Mouse (Mus musculus) embryonic facial prominence, embryonic 11.5 days (tissue): Measurements from ENCODE around the gene Catsperd. TPM values are rescaled to one million over a fixed set of nuclear protein-coding genes. Genes with fewer than 3 reads are reported as not detected.

Experiments used
- polyA plus RNA-seq: library from polyadenylated mRNA; unstranded; fragments of >200 nt; fragmentation: Nextera tagmentation; extraction: Ambion mirVana; gene quantifications from 2 replicates; pipeline ENCODE4 v1.2.1, GENCODE M21; 2014

The Catsperd gene
- polyA plus RNA-seq, 1 experiment from 2014 or later, result 0.70 TPM

Other genes with a start within 250 kb of the Catsperd start
- 80.1 and 81.5 TPM in 2 replicates for gene Ptprs, start 151.7 kb upstream of the Catsperd start, polyA plus RNA-seq
- gene Znrf4, start 115.7 kb upstream of the Catsperd start, polyA plus RNA-seq, result not detected in 2 replicates
- 0.70 and 0.77 TPM in 2 replicates for gene Gm20219, start 73.8 kb upstream of the Catsperd start, polyA plus RNA-seq
- 37.2 and 45.3 TPM in 2 replicates for gene Safb2, start 43.6 kb upstream of the Catsperd start, polyA plus RNA-seq
- gene Safb, start 43.3 kb upstream of the Catsperd start, polyA plus RNA-seq, result 94.1 and 109 TPM in 2 replicates
- gene 2410015M20Rik, start 18.4 kb upstream of the Catsperd start, polyA plus RNA-seq, result 209 and 219 TPM in 2 replicates
- 1,376 and 1,538 TPM in 2 replicates for gene Rpl36, start 14.7 kb upstream of the Catsperd start, polyA plus RNA-seq
- 48.3 and 49.5 TPM in 2 replicates for gene Lonp1, start 1.3 kb upstream of the Catsperd start, polyA plus RNA-seq
- 105 and 115 TPM in 2 replicates for gene Ranbp3, start 45.2 kb downstream of the Catsperd start, polyA plus RNA-seq
- gene Ndufa11, start 89.6 kb downstream of the Catsperd start, polyA plus RNA-seq, result 352 and 362 TPM in 2 replicates
- 14.7 and 15.5 TPM in 2 replicates for gene Vmac, start 89.9 kb downstream of the Catsperd start, polyA plus RNA-seq
- 6.7 and 7.8 TPM in 2 replicates for gene Nrtn, start 129.4 kb downstream of the Catsperd start, polyA plus RNA-seq
- gene Dus3l, start 136.6 kb downstream of the Catsperd start, polyA plus RNA-seq, result 30.1 and 32.3 TPM in 2 replicates
- 0.66 and 0.72 TPM in 2 replicates for gene Prr22, start 142.1 kb downstream of the Catsperd start, polyA plus RNA-seq
- 2.3 and 2.4 TPM in 2 replicates for gene Rfx2, start 202.9 kb downstream of the Catsperd start, polyA plus RNA-seq
- not detected in 2 replicates for gene Acsbg2, start 246.3 kb downstream of the Catsperd start, polyA plus RNA-seq
- 0.13 and 0.22 TPM in 2 replicates for gene 1700061G19Rik, start 247.3 kb downstream of the Catsperd start, polyA plus RNA-seq